Mouse (Mus musculus) brain, embryonic 14.5 days (tissue): ENCODE results near the gene Cpa2.

Experiments
- CTCF ChIP-seq: fragments of 200-500 bp; IDR thresholded peaks from 2 replicates; pipeline ENCODE4 v1.5.1; 2012; ENCODE audit warnings: inconsistent platforms, mild to moderate bottlenecking, moderate library complexity, borderline replicate concordance; ENCODE audit not compliant: insufficient read depth, insufficient read length; ENCODE audit errors: extremely low read depth
- POLR2A ChIP-seq: fragments of 200-500 bp; IDR thresholded peaks from 2 replicates; pipeline ENCODE4 v1.6.1; 2012; ENCODE audit warnings: mild to moderate bottlenecking, inconsistent platforms, borderline replicate concordance; ENCODE audit not compliant: poor library complexity, insufficient read depth, insufficient read length, severe bottlenecking; ENCODE audit errors: extremely low read depth

DNA sequence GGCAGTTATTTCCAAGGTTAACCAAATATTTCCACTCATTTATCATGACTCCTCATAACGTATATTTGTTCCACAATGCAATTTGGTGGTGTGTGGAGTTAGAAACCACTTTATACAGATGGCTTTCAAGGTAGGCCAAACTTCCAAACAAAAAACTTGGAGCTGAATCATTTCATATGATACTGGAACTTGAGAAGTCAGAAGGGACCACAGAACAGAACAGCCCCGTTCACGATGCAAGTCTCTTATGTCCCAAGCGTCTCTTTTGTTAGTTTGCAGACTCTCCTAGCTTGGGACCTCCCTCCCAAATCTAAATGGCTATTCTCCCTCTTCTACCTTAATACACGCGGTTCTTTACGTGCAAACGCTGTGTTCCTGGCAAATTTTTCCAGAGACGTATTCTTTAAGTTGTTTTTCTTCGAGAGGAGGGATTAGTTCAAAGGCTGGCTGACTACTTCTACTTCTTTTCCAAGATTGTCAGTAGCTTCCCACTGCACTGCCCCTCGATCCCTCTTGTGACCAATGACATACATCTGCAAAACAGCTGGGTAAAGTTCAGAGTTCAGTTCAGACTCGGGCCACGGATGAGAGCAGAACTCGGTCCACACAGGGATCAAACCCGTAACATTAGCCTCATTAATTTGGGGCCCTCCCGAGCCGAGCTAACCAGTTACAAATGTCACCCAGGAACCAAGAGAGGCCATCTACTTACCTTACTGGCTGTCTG lies 35.3 kb downstream of the Cpa2 start:
- TF ChIP-seq CTCF, result no peak
- TF ChIP-seq POLR2A, result no peak
